Mouse (Mus musculus): ENCODE results near the gene Ror2. TPM values are rescaled to one million over a fixed set of nuclear protein-coding genes. Genes with fewer than 3 reads are reported as not detected.
A peak's percentile ranks its signal among the peaks of the same experiment; 100 is the strongest.

Gene Ror2
- polyA plus RNA-seq, 1 experiment from 2014 or later = 21.7 TPM

- Histone ChIP-seq H3K27ac (no peak overlapping the region), H3K9me3 (no peaks in the 10 kb centered on the region), H3K4me3 (no peak overlapping the region), H3K9ac (no peak overlapping the region), H3K4me2 (no peak overlapping the region), H3K4me1 (peaks cover 5% of the 10 kb centered on the region), H3K36me3 (peaks cover 20% of the 10 kb centered on the region), H3K27me3 (no peaks in the 10 kb centered on the region)
- 90% methylated on average over 16 of the region's 16 CpGs for WGBS
- no peak for ATAC-seq (ENCODE audit: insufficient number of reproducible peaks, low FRiP score, low TSS enrichment, low read depth)
These were observed 175.7 kb downstream of the Ror2 start for GRCm38 (mm10) chr13:53110249-53110578.

- H3K9me3 ChIP-seq = no peaks in the 10 kb centered on the region
- H3K36me3 ChIP-seq = peaks cover 20% of the 10 kb centered on the region
- H3K9ac ChIP-seq = no peak overlapping the region
- H3K27ac ChIP-seq = no peak overlapping the region
- peak overlapping the region; percentile 12; the same call in 1 of the 2 replicates for H3K4me3 ChIP-seq
- peak overlapping the region; percentile 31; the same call in 1 of the 2 replicates for H3K4me2 ChIP-seq
- 14% methylated on average over 17 of the region's 17 CpGs for WGBS
- ATAC-seq (ENCODE audit: insufficient number of reproducible peaks, low FRiP score, low TSS enrichment, low read depth) = peak; percentile 64; the same call in 1 of the 2 replicates
- H3K4me1 ChIP-seq = peaks cover 5% of the 10 kb centered on the region
- H3K27me3 ChIP-seq = no peaks in the 10 kb centered on the region
These were observed 176.2 kb downstream of the Ror2 start for GRCm38 (mm10) chr13:53109560-53110248.

DNA sequence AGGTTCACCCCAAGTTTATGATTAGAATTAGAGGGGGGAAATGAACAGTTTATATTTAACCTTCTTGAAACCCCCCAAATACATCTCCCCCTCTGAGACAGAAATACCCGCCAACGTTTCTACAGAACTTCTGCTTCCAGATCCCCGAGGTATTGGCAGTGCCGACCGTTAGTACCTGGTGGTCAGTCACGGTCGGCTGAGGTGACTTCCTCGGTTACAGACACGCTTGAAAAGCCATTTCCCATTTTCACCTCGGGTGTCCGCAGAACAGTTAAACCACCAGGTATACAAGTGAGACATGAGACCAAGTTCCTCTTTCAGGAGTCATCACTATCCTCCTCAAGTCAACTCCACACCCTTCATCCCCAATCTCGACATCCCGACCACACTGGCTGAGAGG is 179.2 kb downstream of the Ror2 start:
- Histone ChIP-seq H3K9me3 (no peaks in the 10 kb centered on the region), H3K4me2 (no peak overlapping the region), H3K4me3 (no peak overlapping the region), H3K27ac (no peak overlapping the region), H3K27me3 (no peaks in the 10 kb centered on the region), H3K4me1 (peaks cover 10% of the 10 kb centered on the region), H3K9ac (no peak overlapping the region), H3K36me3 (peaks cover 16% of the 10 kb centered on the region)
- no peak for ATAC-seq (ENCODE audit: insufficient number of reproducible peaks, low FRiP score, low TSS enrichment, low read depth)
- 84% methylated on average over 13 of the region's 13 CpGs for WGBS

GRCm38 (mm10) chr13:53099771-53100682 is 185.9 kb downstream of the Ror2 start:
- H3K9ac ChIP-seq = no peak overlapping the region

DNA sequence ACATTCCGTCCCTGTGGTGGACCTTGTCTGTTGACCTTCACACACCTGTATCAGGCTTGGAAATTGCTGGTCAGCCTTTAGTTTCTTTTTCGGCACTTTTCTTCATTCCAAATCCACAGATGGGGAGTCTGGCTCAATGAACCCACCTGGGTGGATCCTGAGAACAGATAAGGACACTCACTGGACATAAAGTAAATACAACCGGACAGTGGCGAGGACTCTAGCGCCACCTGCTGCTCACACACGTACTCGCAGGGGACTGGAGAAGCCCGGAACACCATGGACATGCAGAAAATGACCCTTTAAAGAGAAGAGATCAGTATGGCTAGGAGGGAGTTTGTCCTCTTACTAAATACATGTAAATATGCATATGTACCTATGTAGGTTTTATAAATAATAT is 189.3 kb downstream of the Ror2 start:
- no peak for ATAC-seq (ENCODE audit: insufficient number of reproducible peaks, low FRiP score, low TSS enrichment, low read depth)

More at GRCm38 (mm10) chr13:53099771-53100682, 185.9 kb downstream of the Ror2 start:
- WGBS = 49% methylated on average over 17 of the region's 17 CpGs
- peak; percentile 31 for ATAC-seq (ENCODE audit: insufficient number of reproducible peaks, low FRiP score, low TSS enrichment, low read depth)
- Histone ChIP-seq H3K4me1 (peaks cover 8% of the 10 kb centered on the region), H3K27ac (no peak overlapping the region), H3K9me3 (no peaks in the 10 kb centered on the region), H3K4me3 (no peak overlapping the region), H3K36me3 (no peaks in the 10 kb centered on the region), H3K27me3 (no peaks in the 10 kb centered on the region), H3K4me2 (no peak overlapping the region)

DNA sequence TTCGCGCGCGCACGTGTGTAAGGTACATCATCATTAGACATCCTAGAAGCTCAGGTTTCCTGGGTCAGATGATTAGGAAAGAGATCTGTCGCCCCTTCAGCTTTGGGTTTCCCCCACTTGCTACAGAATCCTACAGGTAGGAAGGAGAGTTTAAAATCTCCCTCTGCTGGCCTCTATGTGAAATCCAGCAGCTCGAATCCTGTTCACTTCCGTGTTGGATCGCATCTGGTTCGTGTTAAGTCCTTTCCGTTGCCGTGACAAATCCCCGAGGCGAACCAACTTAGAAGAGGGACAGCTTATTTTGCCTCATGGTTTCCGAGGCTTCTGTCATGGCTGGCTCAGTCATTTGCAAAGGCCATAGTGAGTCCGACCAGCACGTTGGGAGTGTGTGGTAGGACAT is 190.7 kb downstream of the Ror2 start:
- no peak overlapping the region for H3K27ac ChIP-seq
- no peaks in the 10 kb centered on the region for H3K27me3 ChIP-seq
- 40% methylated on average over 17 of the region's 17 CpGs for WGBS
- H3K4me1 ChIP-seq = peaks cover 5% of the 10 kb centered on the region; the same call in 1 of the 2 replicates
- H3K9ac ChIP-seq = no peak overlapping the region
- no peak overlapping the region for H3K4me3 ChIP-seq
- no peaks in the 10 kb centered on the region for H3K36me3 ChIP-seq
- no peaks in the 10 kb centered on the region for H3K9me3 ChIP-seq
- 0 out of 2 replicates have a peak overlapping the region, but pooled peaks have one; percentile 17 for H3K4me2 ChIP-seq
- no peak for ATAC-seq (ENCODE audit: insufficient number of reproducible peaks, low FRiP score, low TSS enrichment, low read depth)

More for the DNA sequence above, 189.3 kb downstream of the Ror2 start:
- no peak overlapping the region for H3K27ac ChIP-seq
- H3K36me3 ChIP-seq = no peaks in the 10 kb centered on the region
- WGBS = 21% methylated on average over 8 of the region's 8 CpGs
- no peak overlapping the region for H3K9ac ChIP-seq
- no peak overlapping the region for H3K4me2 ChIP-seq
- no peaks in the 10 kb centered on the region for H3K9me3 ChIP-seq
- peaks cover 5% of the 10 kb centered on the region; the same call in 1 of the 2 replicates for H3K4me1 ChIP-seq
- H3K4me3 ChIP-seq = no peak overlapping the region
- no peaks in the 10 kb centered on the region for H3K27me3 ChIP-seq

GRCm38 (mm10) chr13:53094658-53095057 is 191.3 kb downstream of the Ror2 start:
- Histone ChIP-seq H3K27ac (no peak overlapping the region), H3K4me3 (no peak overlapping the region), H3K4me1 (peaks cover 5% of the 10 kb centered on the region; the same call in 1 of the 2 replicates), H3K9ac (no peak overlapping the region), H3K4me2 (no peak overlapping the region), H3K9me3 (no peaks in the 10 kb centered on the region), H3K27me3 (no peaks in the 10 kb centered on the region), H3K36me3 (no peaks in the 10 kb centered on the region)
- WGBS = 65% methylated on average over 8 of the region's 8 CpGs
- ATAC-seq (ENCODE audit: insufficient number of reproducible peaks, low FRiP score, low TSS enrichment, low read depth) = no peak

DNA sequence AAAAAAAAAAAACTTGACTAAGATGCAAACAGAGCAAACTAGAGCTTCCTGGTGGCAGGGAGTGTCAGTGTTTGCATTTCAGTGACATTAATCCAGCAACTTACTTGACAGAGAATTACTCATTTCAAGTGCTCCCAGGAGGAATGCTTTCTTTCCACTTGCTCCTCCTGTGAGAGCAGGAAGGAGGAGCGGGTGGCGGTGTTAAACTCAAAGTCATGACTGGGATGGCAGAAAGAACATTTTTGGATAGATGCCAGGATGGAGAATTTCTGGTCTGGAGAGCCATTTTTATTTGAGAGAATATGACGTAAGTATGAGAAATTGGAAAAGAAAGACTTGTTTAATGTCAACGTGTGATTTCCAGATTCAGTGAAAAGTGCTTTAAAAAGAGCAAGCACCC is 192.5 kb downstream of the Ror2 start:
- Histone ChIP-seq H3K9ac (no peak overlapping the region), H3K27ac (no peak overlapping the region), H3K4me1 (peaks cover 8% of the 10 kb centered on the region; the same call in 1 of the 2 replicates), H3K27me3 (no peaks in the 10 kb centered on the region), H3K4me3 (no peak overlapping the region), H3K36me3 (no peaks in the 10 kb centered on the region), H3K9me3 (no peaks in the 10 kb centered on the region), H3K4me2 (no peak overlapping the region)
- 36% methylated on average over 4 of the region's 4 CpGs for WGBS
- no peak for ATAC-seq (ENCODE audit: insufficient number of reproducible peaks, low FRiP score, low TSS enrichment, low read depth)

DNA sequence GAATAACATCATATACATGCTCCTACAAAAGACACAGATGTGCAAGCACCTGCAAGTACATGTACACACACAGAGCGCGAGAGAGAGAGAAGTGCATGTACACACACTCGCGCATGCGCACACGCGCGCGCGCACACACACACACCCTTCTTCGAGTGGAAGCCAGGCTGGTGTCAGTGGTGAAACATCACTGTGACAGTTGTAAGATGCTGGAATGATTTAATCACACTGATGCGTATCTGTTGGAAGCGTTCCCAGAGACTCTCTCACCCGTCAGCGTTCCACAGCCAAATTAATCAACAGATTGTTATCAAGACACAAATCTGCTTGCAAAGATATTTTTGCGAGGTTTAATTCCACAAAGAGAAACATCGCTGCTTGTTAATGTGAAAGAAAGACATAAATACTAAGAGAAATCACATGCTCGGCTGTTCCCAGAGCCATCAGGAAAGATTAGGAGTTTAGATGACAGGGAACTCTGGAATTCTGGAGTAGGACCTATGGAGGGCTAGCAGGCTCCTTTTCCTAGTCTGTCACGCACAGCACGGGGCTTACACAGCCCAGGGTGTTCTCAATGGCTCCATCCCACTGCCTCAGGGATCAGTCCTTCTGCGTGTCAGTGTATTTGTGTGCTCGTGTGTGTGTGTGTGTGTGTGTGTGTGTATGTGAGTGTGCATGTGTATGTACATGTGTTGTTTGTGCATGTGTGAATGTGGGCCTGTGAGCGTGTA is 199.2 kb downstream of the Ror2 start:
- Histone ChIP-seq H3K9me3 (no peaks in the 10 kb centered on the region), H3K36me3 (no peaks in the 10 kb centered on the region), H3K27ac (peak overlapping the region; percentile 47; the same call in 1 of the 2 replicates), H3K4me2 (no peak overlapping the region), H3K9ac (no peak overlapping the region), H3K27me3 (no peaks in the 10 kb centered on the region), H3K4me3 (no peak overlapping the region), H3K4me1 (peaks cover 3% of the 10 kb centered on the region; the same call in 1 of the 2 replicates)
- no peak for ATAC-seq (ENCODE audit: insufficient number of reproducible peaks, low FRiP score, low TSS enrichment, low read depth)
- WGBS = 73% methylated on average over 23 of the region's 23 CpGs

DNA sequence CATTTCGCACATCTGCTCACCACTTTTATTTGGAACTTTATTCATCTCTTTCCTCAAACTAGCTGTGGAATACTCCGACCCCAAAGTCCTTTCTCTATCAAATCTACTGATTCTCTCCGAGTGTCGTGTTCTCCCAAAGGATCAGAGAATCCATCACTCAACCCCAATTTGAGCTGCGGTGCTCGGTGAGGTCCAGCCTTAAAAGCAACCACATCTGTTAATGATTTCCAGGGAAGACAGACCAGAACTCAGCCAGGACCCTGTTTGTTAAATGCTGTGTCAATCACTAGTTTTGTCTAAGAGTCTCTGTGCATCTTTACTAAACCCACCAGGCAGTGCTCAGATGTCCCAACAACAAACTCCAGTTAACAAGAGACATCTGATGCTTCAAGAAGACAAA is 204.1 kb downstream of the Ror2 start:
- no peak overlapping the region for H3K4me2 ChIP-seq
- H3K4me1 ChIP-seq = no peaks in the 10 kb centered on the region; the same call in 1 of the 2 replicates
- no peak overlapping the region for H3K27ac ChIP-seq
- ATAC-seq (ENCODE audit: insufficient number of reproducible peaks, low FRiP score, low TSS enrichment, low read depth) = no peak
- WGBS = 38% methylated on average over 6 of the region's 6 CpGs
- no peak overlapping the region for H3K4me3 ChIP-seq
- no peaks in the 10 kb centered on the region for H3K36me3 ChIP-seq
- H3K9ac ChIP-seq = no peak overlapping the region
- no peaks in the 10 kb centered on the region for H3K27me3 ChIP-seq
- H3K9me3 ChIP-seq = no peaks in the 10 kb centered on the region

DNA sequence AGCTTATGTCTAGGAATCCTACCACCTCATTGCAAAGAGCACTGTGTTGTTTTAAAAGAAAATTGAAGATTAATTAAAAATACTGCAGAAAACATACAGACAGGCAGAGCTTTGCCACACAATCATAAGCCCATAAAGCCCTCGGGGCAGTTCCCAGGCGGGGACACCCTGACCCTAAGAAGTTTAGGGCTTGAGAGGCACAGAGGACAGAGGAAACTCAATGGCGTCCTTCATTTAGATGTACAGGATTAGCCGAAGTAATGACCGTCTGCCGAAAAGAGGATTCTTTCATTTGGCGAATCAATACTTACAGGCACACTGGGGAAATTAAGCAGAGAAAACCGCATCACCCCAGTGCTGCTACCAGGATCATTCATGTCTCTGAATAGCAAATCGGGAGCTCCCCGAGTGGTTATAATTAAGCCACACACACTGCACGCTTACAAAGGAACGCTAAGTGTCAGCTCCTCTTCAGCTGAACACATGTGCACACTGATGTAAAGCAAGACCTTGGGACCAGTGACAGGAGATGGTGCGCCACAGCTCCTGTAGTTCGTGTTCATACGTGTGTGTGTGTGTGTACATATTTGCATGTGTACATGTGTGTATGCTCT is 208.1 kb downstream of the Ror2 start:
- Histone ChIP-seq H3K4me3 (no peak overlapping the region), H3K4me1 (no peaks in the 10 kb centered on the region), H3K27me3 (no peaks in the 10 kb centered on the region), H3K36me3 (no peaks in the 10 kb centered on the region), H3K27ac (no peak overlapping the region), H3K9me3 (no peaks in the 10 kb centered on the region), H3K4me2 (no peak overlapping the region), H3K9ac (no peak overlapping the region)
- WGBS = 75% methylated on average over 15 of the region's 15 CpGs
- ATAC-seq (ENCODE audit: insufficient number of reproducible peaks, low FRiP score, low TSS enrichment, low read depth) = no peak
